In genomic region chr5:97953241-97953920, GRCm38 (mm10) we compare ENCODE assay signal across 14 mouse cellular contexts.
DNase-seq lines count a peak whose midpoint lies in the region; ATAC-seq and TF ChIP-seq lines count a peak whose summit lies in the region.
"Had no signal": no experiment of that assay in that cellular context is flagged by ENCODE, and none has a peak within 500 bp of the region (broad histone marks: within the 10 kb centered on the region; RNA-seq: fewer than 3 reads in every experiment).

No protein-coding gene starts in this region.

- no peak for TF ChIP-seq POLR2A in brain, embryonic 14.5 days (IDR thresholded peaks at IDR 0.05; ENCODE audit: borderline replicate concordance, extremely low read depth, insufficient read depth, insufficient read length, poor library complexity, severe bottlenecking)

- H3K9me3 ChIP-seq in lung, embryonic 14.5 days (ENCODE audit: low read depth, low read length) = no peaks in the 10 kb centered on the region
- no peaks in the 10 kb centered on the region for H3K9me3 ChIP-seq in limb, embryonic 13.5 days
- H3K9me3 ChIP-seq: heart, embryonic 15.5 days; lung, embryonic 15.5 days had no signal

- TF ChIP-seq CTCF in lung, embryonic 14.5 days (IDR thresholded peaks at IDR 0.05; ENCODE audit: low read depth) = no peak
- TF ChIP-seq CTCF in brain, embryonic 14.5 days (IDR thresholded peaks at IDR 0.05; ENCODE audit: borderline replicate concordance, extremely low read depth, insufficient read depth, insufficient read length) = no peak

- H3K36me3 ChIP-seq in lung, embryonic 14.5 days (ENCODE audit: insufficient read depth) = peaks cover 6% of the 10 kb centered on the region; the same call in 1 of the 2 replicates
- peaks cover 13% of the 10 kb centered on the region for H3K36me3 ChIP-seq in limb, embryonic 13.5 days
- H3K36me3 ChIP-seq: lung, embryonic 15.5 days had no signal

- H3K9ac ChIP-seq in lung, embryonic 14.5 days = no peak overlapping the region
- no peak overlapping the region for H3K9ac ChIP-seq in limb, embryonic 13.5 days
- H3K9ac ChIP-seq: heart, embryonic 15.5 days; lung, embryonic 15.5 days had no signal

- intact Hi-C loops in heart, postnatal 10 days (cut with DNase I) = no loop called here

- ATAC-seq in frontal cortex, adult (ENCODE audit: low TSS enrichment) = peak; percentile 50
- peak; percentile 14; the same call in 1 of the 2 replicates for ATAC-seq in lung, embryonic 14.5 days (ENCODE audit: insufficient read depth)
- peak; percentile 70; the same call in 1 of the 2 replicates for ATAC-seq in limb, embryonic 13.5 days (ENCODE audit: low FRiP score, low read depth)
- ATAC-seq: intestine, postnatal 0 days had no signal

- no peak overlapping the region for H3K4me2 ChIP-seq in lung, embryonic 14.5 days
- H3K4me2 ChIP-seq in limb, embryonic 13.5 days (replicated peaks) = 0 out of 2 replicates have a peak overlapping the region, but pooled peaks have one; percentile 21
- H3K4me2 ChIP-seq: heart, embryonic 15.5 days; lung, embryonic 15.5 days had no signal

- H3K4me1 ChIP-seq in lung, embryonic 14.5 days (ENCODE audit: insufficient read depth) = no peaks in the 10 kb centered on the region
- peaks cover 25% of the 10 kb centered on the region for H3K4me1 ChIP-seq in limb, embryonic 13.5 days
- H3K4me1 ChIP-seq: heart, embryonic 15.5 days had no signal

- H3K27me3 ChIP-seq in lung, embryonic 14.5 days (ENCODE audit: insufficient read depth, low read length) = no peaks in the 10 kb centered on the region
- no peaks in the 10 kb centered on the region for H3K27me3 ChIP-seq in limb, embryonic 13.5 days
- H3K27me3 ChIP-seq: heart, embryonic 15.5 days; lung, embryonic 15.5 days had no signal

- H3K27ac ChIP-seq in lung, embryonic 14.5 days (ENCODE audit: low read depth) = no peak overlapping the region
- peak overlapping the region; percentile 72 for H3K27ac ChIP-seq in limb, embryonic 13.5 days
- H3K27ac ChIP-seq: heart, embryonic 15.5 days had no signal

- WGBS in lung, embryonic 14.5 days = 54% methylated on average over 11 of the region's 11 CpGs
- 31% methylated on average over 11 of the region's 11 CpGs for WGBS in limb, embryonic 13.5 days

- DNase-seq in frontal cortex, postnatal 10 days (ENCODE audit: low spot score in 2 of 2) = no peak
- peak; percentile 72 for DNase-seq in lung, embryonic 14.5 days
- no peak for DNase-seq in lung, postnatal 10 days
- peak; percentile 87 for DNase-seq in brain, embryonic 14.5 days (ENCODE audit: low read depth)
- DNase-seq in heart, postnatal 10 days = no peak
- DNase-seq: cerebellum, adult 11-12 months; heart, adult 11 months; kidney, postnatal 25 days; thymus, postnatal 4 days had no signal

- H3K4me3 ChIP-seq in lung, embryonic 14.5 days (ENCODE audit: low read depth, low read length) = no peak overlapping the region
- no peak overlapping the region for H3K4me3 ChIP-seq in limb, embryonic 13.5 days
- H3K4me3 ChIP-seq: heart, embryonic 15.5 days; lung, embryonic 15.5 days had no signal

Comparison
In these comparisons a context has a peak if more than half of its experiments do, and no peak if none do; other contexts are left out.
1. DNase-seq: peak in lung, embryonic 14.5 days (single experiment) and brain, embryonic 14.5 days (single experiment); none in frontal cortex, postnatal 10 days (0 of 2), lung, postnatal 10 days (single experiment) and heart, postnatal 10 days (0 of 2).
2. ATAC-seq: peak in every context shown above with its lines; median percentile 70 in limb, embryonic 13.5 days; 50 in frontal cortex, adult; 14 in lung, embryonic 14.5 days.